Mouse (Mus musculus) forebrain, embryonic 16.5 days (tissue): ENCODE results near the gene Mef2b. TPM values are rescaled to one million over a fixed set of nuclear protein-coding genes. Genes with fewer than 3 reads are reported as not detected.
A peak's percentile ranks its signal among the peaks of the same experiment; 100 is the strongest.

Experiments used
- ATAC-seq: fragments of 200-750 bp; cut with Nextera tagmentation; 2 replicates; pipeline ENCODE4 v1.8.0; 2017; ENCODE audit warnings: mild to moderate bottlenecking, moderate library complexity
- H3K27ac ChIP-seq: fragments of 300-500 bp; sonication (generic); 2 replicates; pipeline ENCODE4 v1.5.1; 2014; ENCODE audit warnings: low read length, control low read depth
- H3K27me3 ChIP-seq: fragments of 300-500 bp; sonication (generic); replicated peaks from 2 replicates; pipeline ENCODE4 v1.6.1; 2014; ENCODE audit warnings: low read length; ENCODE audit not compliant: control insufficient read depth, insufficient read depth
- H3K36me3 ChIP-seq: fragments of 300-500 bp; sonication (generic); 2 replicates; pipeline ENCODE4 v1.6.1; 2014; ENCODE audit not compliant: control insufficient read depth, insufficient read depth
- H3K4me1 ChIP-seq: fragments of 300-500 bp; sonication (generic); replicated peaks from 2 replicates; pipeline ENCODE4 v1.6.1; 2014; ENCODE audit warnings: low read length; ENCODE audit not compliant: control insufficient read depth, insufficient read depth
- H3K4me2 ChIP-seq: fragments of 300-500 bp; sonication (generic); 2 replicates; pipeline ENCODE4 v1.6.1; 2014; ENCODE audit warnings: mild to moderate bottlenecking, low read length, control low read depth
- H3K4me3 ChIP-seq: fragments of 300-500 bp; sonication (generic); replicated peaks from 2 replicates; pipeline ENCODE4 v1.5.1; 2014; ENCODE audit warnings: mild to moderate bottlenecking, low read length, control low read depth
- H3K9ac ChIP-seq: fragments of 300-500 bp; sonication (generic); replicated peaks from 2 replicates; pipeline ENCODE4 v1.6.1; 2014; ENCODE audit warnings: low read depth, low read length, control low read depth
- H3K9me3 ChIP-seq: fragments of 300-500 bp; sonication (generic); 2 replicates; pipeline ENCODE4 v1.6.1; 2016; ENCODE audit warnings: low read length; ENCODE audit not compliant: control insufficient read depth
- WGBS: fragments of 180-500 bp; shearing (Covaris S2); extraction: QIAGEN DNeasy Blood & Tissue Kit; methylation state at CpG from one replicate; pipeline ENCODE4 v1.1.7; 2014; 5-methylcytosine and 5-hydroxymethylcytosine counted together
- polyA plus RNA-seq: library from polyadenylated mRNA; unstranded; fragments of >200 nt; fragmentation: Nextera tagmentation; extraction: Ambion mirVana; gene quantifications from 2 replicates; pipeline ENCODE4 v1.2.1, GENCODE M21; 2015

Gene Mef2b
- 0.34 and 0.81 TPM in 2 replicates for polyA plus RNA-seq

GRCm38 (mm10) chr8:70139026-70139857, at the start of gene Mef2b, which contains the start of the genes Rfxank and Borcs8:
Mef2b (plus strand) TSS chr8:70139711.
Rfxank (minus strand) TSS chr8:70139154.
Borcs8 (plus strand) TSS chr8:70139499.
- Histone ChIP-seq H3K4me3 (peak within 1 kb of the TSS; percentile 95), H3K4me1 (peaks cover 21% of the 10 kb centered on the region), H3K4me2 (peak within 1 kb of the TSS; percentile 95), H3K9ac (peak within 1 kb of the TSS; percentile 93), H3K27ac (peak within 1 kb of the TSS; percentile 92), H3K27me3 (no peaks in the 10 kb centered on the region), H3K36me3 (peaks cover 16% of the 10 kb centered on the region), H3K9me3 (no peaks in the 10 kb centered on the region)
- peak; percentile 97 for ATAC-seq
- under 1% methylated on average over 46 of the region's 46 CpGs for WGBS

GRCm38 (mm10) chr8:70092786-70093185, 46.7 kb upstream of the Mef2b start:
- 61% methylated on average over 8 of the region's 8 CpGs for WGBS
- peaks cover 12% of the 10 kb centered on the region for H3K27me3 ChIP-seq
- H3K9me3 ChIP-seq, result no peaks in the 10 kb centered on the region; the same call in 1 of the 2 replicates
- no peak overlapping the region for H3K4me2 ChIP-seq
- no peak overlapping the region for H3K9ac ChIP-seq
- no peak overlapping the region for H3K27ac ChIP-seq
- peaks cover 6% of the 10 kb centered on the region for H3K4me1 ChIP-seq
- H3K4me3 ChIP-seq, result no peak overlapping the region
- ATAC-seq, result no peak
- H3K36me3 ChIP-seq, result peaks cover 35% of the 10 kb centered on the region

- Histone ChIP-seq H3K9ac (no peak overlapping the region), H3K36me3 (peaks cover 76% of the 10 kb centered on the region), H3K4me3 (no peak overlapping the region), H3K9me3 (peaks cover 3% of the 10 kb centered on the region), H3K27me3 (no peaks in the 10 kb centered on the region), H3K4me1 (peaks cover 2% of the 10 kb centered on the region; the same call in 1 of the 2 replicates), H3K4me2 (no peak overlapping the region), H3K27ac (no peak overlapping the region)
- 79% methylated on average over 8 of the region's 8 CpGs for WGBS
- no peak for ATAC-seq
These were observed 40.2 kb upstream of the Mef2b start for GRCm38 (mm10) chr8:70099276-70099675.

- Histone ChIP-seq H3K4me1 (peaks cover 12% of the 10 kb centered on the region), H3K27ac (no peak overlapping the region), H3K36me3 (peaks cover 72% of the 10 kb centered on the region), H3K27me3 (no peaks in the 10 kb centered on the region), H3K4me3 (no peak overlapping the region), H3K9ac (no peak overlapping the region), H3K9me3 (peaks cover 3% of the 10 kb centered on the region), H3K4me2 (no peak overlapping the region)
- no peak for ATAC-seq
- 88% methylated on average over 8 of the region's 8 CpGs for WGBS
These were observed 39.3 kb upstream of the Mef2b start for GRCm38 (mm10) chr8:70100241-70100640.

GRCm38 (mm10) chr8:70104506-70104905, 35.0 kb upstream of the Mef2b start:
- ATAC-seq, result peak; percentile 29
- H3K9ac ChIP-seq, result no peak overlapping the region
- H3K9me3 ChIP-seq, result no peaks in the 10 kb centered on the region
- no peak overlapping the region for H3K4me3 ChIP-seq
- peaks cover 22% of the 10 kb centered on the region for H3K4me1 ChIP-seq
- no peak overlapping the region for H3K27ac ChIP-seq
- peaks cover 66% of the 10 kb centered on the region for H3K36me3 ChIP-seq
- no peaks in the 10 kb centered on the region for H3K27me3 ChIP-seq
- 21% methylated on average over 6 of the region's 6 CpGs for WGBS
- no peak overlapping the region for H3K4me2 ChIP-seq

GRCm38 (mm10) chr8:70104922-70105321, 34.6 kb upstream of the Mef2b start:
- ATAC-seq, result no peak
- no peaks in the 10 kb centered on the region for H3K27me3 ChIP-seq
- no peak overlapping the region for H3K4me3 ChIP-seq
- H3K27ac ChIP-seq, result no peak overlapping the region
- WGBS, result 74% methylated on average over 7 of the region's 7 CpGs
- H3K36me3 ChIP-seq, result peaks cover 66% of the 10 kb centered on the region
- H3K4me1 ChIP-seq, result peaks cover 24% of the 10 kb centered on the region
- H3K9me3 ChIP-seq, result no peaks in the 10 kb centered on the region
- H3K4me2 ChIP-seq, result no peak overlapping the region
- no peak overlapping the region for H3K9ac ChIP-seq

GRCm38 (mm10) chr8:70110451-70110850, 29.1 kb upstream of the Mef2b start:
- no peak for ATAC-seq
- Histone ChIP-seq H3K36me3 (peaks cover 66% of the 10 kb centered on the region), H3K4me1 (peaks cover 36% of the 10 kb centered on the region), H3K27me3 (no peaks in the 10 kb centered on the region), H3K27ac (no peak overlapping the region), H3K9ac (no peak overlapping the region), H3K4me2 (no peak overlapping the region), H3K4me3 (no peak overlapping the region), H3K9me3 (no peaks in the 10 kb centered on the region)
- 96% methylated on average over 2 of the region's 2 CpGs for WGBS

- 65% methylated on average over 23 of the region's 23 CpGs for WGBS
- H3K9ac ChIP-seq, result no peak overlapping the region
- H3K27me3 ChIP-seq, result no peaks in the 10 kb centered on the region
- peaks cover 32% of the 10 kb centered on the region for H3K4me1 ChIP-seq
- H3K4me2 ChIP-seq, result no peak overlapping the region
- H3K36me3 ChIP-seq, result peaks cover 69% of the 10 kb centered on the region
- H3K27ac ChIP-seq, result no peak overlapping the region
- ATAC-seq, result 0 out of 2 replicates have a peak, but pooled peaks have one; percentile 9
- no peak overlapping the region for H3K4me3 ChIP-seq
- no peaks in the 10 kb centered on the region for H3K9me3 ChIP-seq
These were observed 28.2 kb upstream of the Mef2b start for GRCm38 (mm10) chr8:70111192-70111795.

GRCm38 (mm10) chr8:70112401-70113016, 27.0 kb upstream of the Mef2b start:
- Histone ChIP-seq H3K4me1 (peaks cover 40% of the 10 kb centered on the region), H3K9ac (peak overlapping the region; percentile 19; the same call in 1 of the 2 replicates), H3K27ac (no peak overlapping the region), H3K36me3 (peaks cover 62% of the 10 kb centered on the region), H3K9me3 (no peaks in the 10 kb centered on the region), H3K4me2 (no peak overlapping the region), H3K27me3 (no peaks in the 10 kb centered on the region), H3K4me3 (no peak overlapping the region)
- ATAC-seq, result peak; percentile 20; the same call in 1 of the 2 replicates
- 13% methylated on average over 43 of the region's 43 CpGs for WGBS
